Mouse (Mus musculus): ENCODE results near the gene Ghrh.

Ghrh gene

DNA sequence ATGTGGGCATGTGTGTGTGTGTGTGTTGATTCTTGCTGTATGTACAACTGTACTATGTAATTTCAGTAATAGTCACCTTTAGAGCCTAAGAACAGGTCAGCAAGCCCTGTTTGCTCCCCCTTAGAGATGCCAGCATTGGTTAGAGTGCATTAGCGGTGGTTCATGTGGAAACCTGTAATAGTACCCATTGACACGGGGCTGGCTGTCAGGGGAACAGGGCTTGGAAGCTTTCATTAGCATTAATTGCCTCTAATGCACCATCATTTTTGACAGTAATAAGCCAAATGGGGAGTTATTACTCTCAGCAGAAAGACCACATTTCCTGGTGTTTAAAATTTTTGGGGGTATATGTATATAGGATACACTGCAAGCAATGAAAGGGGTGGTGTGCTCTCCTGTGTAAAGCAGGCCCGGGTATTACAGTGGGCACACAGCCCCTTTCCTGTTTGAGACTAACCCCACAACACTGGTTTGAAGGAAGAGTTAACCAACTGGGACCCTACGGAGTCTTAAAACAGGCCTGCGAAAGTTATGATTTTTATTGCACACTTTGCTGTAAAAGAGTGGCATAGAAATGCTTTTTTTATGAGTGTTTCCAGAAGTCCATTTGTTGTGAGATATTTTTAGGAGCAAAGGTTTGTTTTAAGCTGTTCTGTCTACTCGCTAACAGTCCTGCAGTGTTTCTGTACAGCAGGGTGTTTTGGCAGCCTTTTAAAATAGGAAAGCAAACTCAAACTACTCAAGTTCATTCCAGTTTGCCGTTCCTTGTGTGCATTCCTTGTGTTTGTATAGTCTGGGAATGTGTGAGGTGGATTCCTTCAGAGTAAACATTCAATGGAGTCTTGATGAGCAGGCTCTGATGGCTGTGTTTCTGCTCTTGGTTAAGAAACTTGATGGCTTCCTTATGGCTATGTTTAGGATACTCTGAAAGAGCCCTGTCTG is 40.9 kb downstream of the Ghrh start:
- no peak for DNase-seq

- no peak for DNase-seq
Measured at GRCm38 (mm10) chr2:157303096-157303495, 44.2 kb downstream of the Ghrh start.

DNA sequence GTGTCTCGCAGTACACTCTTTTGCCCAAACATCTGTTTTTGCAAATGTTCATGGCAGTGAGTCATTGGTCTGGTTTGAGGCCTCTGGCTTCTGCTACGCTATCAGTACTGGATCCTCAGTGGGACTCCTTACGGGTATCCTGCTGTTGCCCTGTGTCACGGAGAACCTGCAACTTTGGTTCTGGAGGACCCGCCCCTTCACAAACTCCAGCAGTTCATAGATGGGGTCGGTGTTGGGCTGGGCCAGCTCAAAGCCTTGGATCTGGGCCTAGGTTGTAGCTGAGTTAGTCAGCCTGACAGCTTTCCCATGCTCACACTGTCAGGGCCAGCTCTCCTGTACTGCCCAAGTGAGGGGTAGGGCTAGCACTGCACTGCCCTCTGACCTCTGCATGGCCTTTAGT is 47.3 kb downstream of the Ghrh start:
- DNase-seq = peak; percentile 89

GRCm38 (mm10) chr2:157296105-157296689 is 51.1 kb downstream of the Ghrh start:
- no peak for DNase-seq

DNA sequence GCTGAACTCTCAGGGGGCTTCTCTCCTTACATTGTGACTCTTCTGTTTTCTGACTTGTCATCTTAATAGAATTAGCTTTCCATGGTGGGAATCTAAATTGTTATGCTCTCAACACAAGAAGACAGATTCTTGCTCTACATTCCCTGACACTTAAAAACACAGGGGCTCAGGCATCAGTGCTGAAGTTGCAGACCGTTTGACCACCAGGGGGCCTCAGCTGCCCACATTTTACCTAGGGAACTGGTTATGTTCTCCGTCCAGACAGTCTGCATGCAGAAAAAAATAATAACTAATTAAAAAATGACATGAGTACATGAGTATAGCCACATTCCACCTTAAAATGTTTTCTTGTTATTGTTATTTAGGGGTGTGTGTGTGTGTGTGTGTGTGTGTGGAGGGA is 55.2 kb downstream of the Ghrh start:
- DNase-seq = peak; percentile 91

GRCm38 (mm10) chr2:157288996-157289395 is 58.3 kb downstream of the Ghrh start:
- no peak for DNase-seq

DNA sequence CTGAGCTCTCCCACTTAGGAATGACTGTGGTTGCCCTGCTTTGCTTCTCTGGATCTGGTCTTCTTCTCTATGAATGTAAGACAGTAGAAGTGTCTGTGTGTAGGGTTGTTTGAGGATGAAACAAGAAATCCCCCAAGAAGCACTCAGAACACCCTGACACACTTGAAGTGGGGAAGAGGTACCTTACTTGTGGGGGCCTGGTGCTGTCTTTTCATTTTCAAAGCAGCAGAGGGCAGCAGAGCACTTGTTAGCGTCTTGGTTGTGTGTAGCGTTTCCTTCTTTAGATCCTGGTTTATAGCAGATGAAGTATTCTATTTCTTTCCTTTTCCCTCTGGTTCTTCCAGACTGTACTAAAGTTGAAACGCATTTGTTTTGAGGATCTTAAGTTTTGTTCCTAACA is 59.8 kb downstream of the Ghrh start:
- no peak for DNase-seq

DNA sequence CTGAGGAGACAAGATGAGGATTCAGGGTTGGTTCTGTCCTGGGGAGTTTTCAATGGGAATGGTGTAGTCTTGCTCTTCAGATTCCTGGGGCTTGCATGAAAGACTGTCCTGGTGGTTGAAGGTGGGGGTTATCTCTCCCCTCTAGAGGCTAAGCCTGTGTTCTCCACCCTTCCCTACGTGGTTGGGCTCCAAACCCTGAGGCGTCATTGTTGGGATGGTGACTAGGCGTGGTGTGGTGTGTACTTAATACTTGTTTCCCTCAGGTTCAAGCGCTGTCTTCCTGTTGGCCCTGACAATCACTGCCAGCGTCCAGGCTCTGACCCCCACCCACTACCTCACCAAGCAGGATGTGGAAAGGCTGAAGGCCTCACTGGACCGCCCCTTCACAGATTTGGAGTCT is 64.0 kb downstream of the Ghrh start:
- DNase-seq = no peak

Data from heart, adult 11 months (tissue).